Mouse (Mus musculus) cortical plate, adult 2 months (tissue): ENCODE data around the gene Smg6.

Experiments used
- CTCF ChIP-seq: fragments of 200-500 bp; IDR thresholded peaks from 2 replicates; pipeline ENCODE4 v1.5.1; 2011; ENCODE audit warnings: mild to moderate bottlenecking, control low read depth, low read length; ENCODE audit not compliant: insufficient read depth; ENCODE audit errors: extremely low read depth
- POLR2A ChIP-seq: fragments of 200-500 bp; IDR thresholded peaks from 2 replicates; pipeline ENCODE4 v1.6.1; 2011; ENCODE audit warnings: mild to moderate bottlenecking, low read length, control low read depth; ENCODE audit not compliant: insufficient read depth; ENCODE audit errors: extremely low read depth

DNA sequence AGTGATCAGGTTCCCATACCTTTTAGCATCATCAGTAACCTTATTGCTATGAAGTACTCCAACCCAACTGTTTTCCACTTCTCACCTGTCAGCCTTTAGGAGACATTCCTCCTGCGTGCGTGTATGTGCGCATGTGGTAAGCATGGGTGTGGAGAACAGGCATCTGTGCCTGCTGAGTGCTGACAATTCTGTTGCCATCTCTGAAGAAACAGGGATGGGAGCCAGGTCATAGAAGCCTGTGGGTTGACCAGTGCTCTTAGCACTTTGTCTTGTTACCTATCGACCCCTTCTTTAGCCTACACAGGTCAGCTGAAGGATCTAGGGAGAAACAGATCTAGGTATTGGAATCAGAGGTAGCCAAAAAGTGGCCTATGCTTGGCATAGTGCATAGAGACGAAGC, 207.8 kb downstream of the Smg6 start:
- TF ChIP-seq CTCF (no peak), POLR2A (no peak)
